Mouse (Mus musculus): ENCODE results near the gene Ccr10.

GRCm38 (mm10) chr11:101186526-101187247 lies 11.4 kb upstream of the Ccr10 start:
- TF ChIP-seq CTCF (IDR thresholded peaks at IDR 0.05; ENCODE audit: low read depth): no peak
- TF ChIP-seq EP300 (IDR thresholded peaks at IDR 0.05; ENCODE audit: low read depth): no peak

Data from liver, embryonic 14.5 days (tissue).